Mouse (Mus musculus) cerebral cortex, adult 2 months (tissue): ENCODE measurements around the gene Mcoln2.

Experiments used
- WGBS: fragments of 180-500 bp; shearing (Covaris S2); methylation state at CpG from one replicate; pipeline ENCODE4 v1.1.7; 2018; 5-methylcytosine and 5-hydroxymethylcytosine counted together

Gene Mcoln2

GRCm38 (mm10) chr3:146149156-146150057, at the start of gene Mcoln2:
Gene Mcoln2, plus strand, starts transcription at chr3:146149833.
- 21% methylated on average over 34 of the region's 34 CpGs for WGBS

GRCm38 (mm10) chr3:146102049-146102448, 47.6 kb upstream of the Mcoln2 start:
- WGBS = 64% methylated on average over 6 of the region's 6 CpGs

- 2% methylated on average over 18 of the region's 18 CpGs for WGBS
Measured at GRCm38 (mm10) chr3:146107116-146107849, 42.4 kb upstream of the Mcoln2 start.

GRCm38 (mm10) chr3:146107921-146108571, 41.6 kb upstream of the Mcoln2 start, which contains the start of gene Wdr63:
Gene Wdr63, minus strand, starts transcription at chr3:146108130.
- WGBS = 10% methylated on average over 18 of the region's 18 CpGs

GRCm38 (mm10) chr3:146108945-146109344, 40.7 kb upstream of the Mcoln2 start:
- WGBS = 82% methylated on average over 2 of the region's 2 CpGs

GRCm38 (mm10) chr3:146110358-146110757, 39.3 kb upstream of the Mcoln2 start:
- 82% methylated on average over 2 of the region's 2 CpGs for WGBS

GRCm38 (mm10) chr3:146110916-146111315, 38.7 kb upstream of the Mcoln2 start:
- WGBS = 88% methylated on average over 6 of the region's 6 CpGs

GRCm38 (mm10) chr3:146117258-146117996, 32.2 kb upstream of the Mcoln2 start, which contains the start of gene Mcoln3:
Gene Mcoln3, plus strand, starts transcription at chr3:146117450.
- WGBS = 19% methylated on average over 35 of the region's 35 CpGs

- 76% methylated on average over 9 of the region's 9 CpGs for WGBS
Measured at GRCm38 (mm10) chr3:146117997-146118457, 31.6 kb upstream of the Mcoln2 start.

GRCm38 (mm10) chr3:146121310-146122124, 28.1 kb upstream of the Mcoln2 start:
- 51% methylated on average over 25 of the region's 25 CpGs for WGBS

GRCm38 (mm10) chr3:146122125-146122420, 27.6 kb upstream of the Mcoln2 start:
- WGBS = 84% methylated on average over 3 of the region's 3 CpGs

- WGBS = 83% methylated on average over 8 of the region's 8 CpGs
Measured at GRCm38 (mm10) chr3:146122807-146123463, 26.7 kb upstream of the Mcoln2 start.

GRCm38 (mm10) chr3:146123464-146123825, 26.2 kb upstream of the Mcoln2 start:
- WGBS = 55% methylated on average over 9 of the region's 9 CpGs

GRCm38 (mm10) chr3:146127205-146127604, 22.4 kb upstream of the Mcoln2 start:
- 82% methylated on average over 6 of the region's 6 CpGs for WGBS

- WGBS = 82% methylated on average over 9 of the region's 9 CpGs
Measured at GRCm38 (mm10) chr3:146134834-146135233, 14.8 kb upstream of the Mcoln2 start.

GRCm38 (mm10) chr3:146135417-146135816, 14.2 kb upstream of the Mcoln2 start:
- WGBS = 87% methylated on average over 2 of the region's 2 CpGs

- whole genome bisulfite sequencing = 33% methylated on average over 10 of the region's 10 CpGs
Measured at GRCm38 (mm10) chr3:146136422-146136821, 13.2 kb upstream of the Mcoln2 start.

GRCm38 (mm10) chr3:146140276-146140675, 9.4 kb upstream of the Mcoln2 start:
- WGBS = 97% methylated on average over 7 of the region's 7 CpGs

GRCm38 (mm10) chr3:146142523-146142922, 7.1 kb upstream of the Mcoln2 start:
- 75% methylated on average over 7 of the region's 7 CpGs for WGBS

GRCm38 (mm10) chr3:146145501-146145900, 4.1 kb upstream of the Mcoln2 start:
- WGBS = 60% methylated on average over 5 of the region's 5 CpGs
